Mouse (Mus musculus) limb, embryonic 10.5 days (tissue): Measurements from ENCODE around the gene Apoc3. TPM values are rescaled to one million over a fixed set of nuclear protein-coding genes. Genes with fewer than 3 reads are reported as not detected.

Experiments used
- DNase-seq: peaks from one replicate; pipeline ENCODE4 v3.0.0-alpha.2; 2017; ENCODE audit warnings: low spot score
- H3K27ac ChIP-seq: fragments of 300-500 bp; sonication (generic); 2 replicates; pipeline ENCODE4 v1.5.1; 2016; ENCODE audit warnings: mild to moderate bottlenecking
- H3K27me3 ChIP-seq: fragments of 300-500 bp; sonication (generic); 2 replicates; pipeline ENCODE4 v1.6.1; 2016; ENCODE audit warnings: low read depth, mild to moderate bottlenecking; ENCODE audit not compliant: poor library complexity, severe bottlenecking
- H3K36me3 ChIP-seq: fragments of 300-500 bp; sonication (generic); 2 replicates; pipeline ENCODE4 v1.6.1; 2016; ENCODE audit warnings: mild to moderate bottlenecking, moderate library complexity
- H3K4me1 ChIP-seq: fragments of 300-500 bp; sonication (generic); 2 replicates; pipeline ENCODE4 v1.6.1; 2016
- H3K4me3 ChIP-seq: fragments of 300-500 bp; sonication (generic); 2 replicates; pipeline ENCODE4 v1.5.1; 2016; ENCODE audit warnings: mild to moderate bottlenecking, moderate library complexity
- H3K9me3 ChIP-seq: fragments of 300-500 bp; sonication (generic); replicated peaks from 2 replicates; pipeline ENCODE4 v1.6.1; 2016; ENCODE audit warnings: mild to moderate bottlenecking
- WGBS: fragments of 180-500 bp; shearing (Covaris S2); methylation state at CpG from one replicate; pipeline ENCODE4 v1.1.7; 2016; 5-methylcytosine and 5-hydroxymethylcytosine counted together
- polyA plus RNA-seq: library from polyadenylated mRNA; unstranded; fragments of >200 nt; fragmentation: Nextera tagmentation; extraction: Ambion mirVana; gene quantifications from 2 replicates; pipeline ENCODE4 v1.2.1, GENCODE M21; 2016

Apoc3 gene
- not detected in 2 replicates for polyA plus RNA-seq

DNA sequence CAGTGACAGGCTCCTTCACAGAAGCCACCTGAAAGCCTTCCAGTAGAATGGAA lies at the start of gene Apoc3:
Apoc3 (minus strand) TSS at position 41 of the 53 bp plus-strand sequence.
- Histone ChIP-seq H3K4me3 (no peak within 1 kb of the TSS), H3K27me3 (peaks cover 8% of the 10 kb centered on the region), H3K4me1 (peaks cover 19% of the 10 kb centered on the region), H3K27ac (no peak within 1 kb of the TSS; the same call in 1 of the 2 replicates), H3K9me3 (no peaks in the 10 kb centered on the region), H3K36me3 (no peaks in the 10 kb centered on the region)
- DNase-seq, result no peak

DNA sequence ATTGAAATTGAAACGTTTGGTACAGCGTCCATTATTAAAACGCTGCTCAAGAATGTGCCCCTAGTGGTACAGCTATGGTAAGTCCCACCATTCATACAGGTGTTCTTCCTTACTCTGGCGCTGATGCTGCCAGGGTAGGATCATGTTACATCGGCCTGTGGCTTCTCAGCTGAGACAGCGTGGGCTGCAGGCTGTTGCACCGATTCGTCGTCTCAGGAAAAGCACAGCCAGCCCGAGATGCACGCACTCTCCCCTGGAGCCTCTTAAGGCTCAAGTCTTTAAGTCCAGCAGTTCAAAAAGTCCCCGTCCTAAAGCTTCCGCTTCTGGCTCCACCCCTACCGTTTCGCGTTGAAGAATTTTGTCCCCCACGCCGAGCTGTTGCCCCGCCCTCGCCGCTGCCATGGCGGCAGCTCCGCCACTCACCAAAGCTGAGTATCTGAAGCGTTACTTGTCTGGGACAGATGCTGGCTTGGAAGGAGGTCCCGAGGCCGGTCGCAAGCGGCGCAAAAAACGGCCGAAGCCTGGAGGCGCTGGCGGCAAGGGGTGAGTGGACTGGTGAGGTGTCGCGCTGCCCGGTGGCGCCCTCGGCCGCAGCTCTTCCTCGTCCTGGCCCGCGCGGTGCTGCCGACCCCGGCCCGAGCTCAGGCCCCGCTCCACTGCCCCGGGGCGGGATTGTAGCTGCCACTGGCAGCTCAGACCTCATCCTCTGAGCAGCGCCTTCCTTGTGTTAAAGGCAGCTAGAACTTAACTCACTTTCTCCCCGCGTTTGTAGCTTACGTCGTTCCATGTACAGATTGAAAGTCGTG lies 47.4 kb upstream of the Apoc3 start, which contains the start of gene Bud13:
Bud13 (plus strand) TSS at position 378 of the 806 bp plus-strand sequence.
- peak within 1 kb of the TSS; percentile 89 for H3K4me3 ChIP-seq
- peaks cover 63% of the 10 kb centered on the region for H3K36me3 ChIP-seq
- WGBS, result under 1% methylated on average over 55 of the region's 55 CpGs
- no peaks in the 10 kb centered on the region for H3K9me3 ChIP-seq
- H3K4me1 ChIP-seq, result peaks cover 15% of the 10 kb centered on the region
- no peaks in the 10 kb centered on the region for H3K27me3 ChIP-seq
- peak; percentile 90 for DNase-seq
- H3K27ac ChIP-seq, result peak within 1 kb of the TSS; percentile 92

GRCm38 (mm10) chr9:46274494-46274893 lies 39.1 kb upstream of the Apoc3 start:
- no peaks in the 10 kb centered on the region for H3K9me3 ChIP-seq
- H3K36me3 ChIP-seq, result peaks cover 53% of the 10 kb centered on the region

GRCm38 (mm10) chr9:46272677-46273454 lies 37.4 kb upstream of the Apoc3 start, which contains the start of gene Zpr1:
Gene Zpr1, plus strand, starts transcription at chr9:46273064.
- peak within 1 kb of the TSS; percentile 80 for H3K27ac ChIP-seq
- WGBS, result 7% methylated on average over 45 of the region's 45 CpGs
- peaks cover 28% of the 10 kb centered on the region for H3K4me1 ChIP-seq
- H3K9me3 ChIP-seq, result no peaks in the 10 kb centered on the region
- peaks cover 39% of the 10 kb centered on the region for H3K27me3 ChIP-seq
- DNase-seq, result peak; percentile 93
- H3K4me3 ChIP-seq, result peak within 1 kb of the TSS; percentile 81
- peaks cover 37% of the 10 kb centered on the region for H3K36me3 ChIP-seq

More at GRCm38 (mm10) chr9:46274494-46274893, 39.1 kb upstream of the Apoc3 start:
- Histone ChIP-seq H3K4me3 (no peak overlapping the region; the same call in 1 of the 2 replicates), H3K4me1 (peaks cover 24% of the 10 kb centered on the region), H3K27ac (no peak overlapping the region), H3K27me3 (peaks cover 22% of the 10 kb centered on the region)
- no peak for DNase-seq
- 90% methylated on average over 9 of the region's 9 CpGs for WGBS

DNA sequence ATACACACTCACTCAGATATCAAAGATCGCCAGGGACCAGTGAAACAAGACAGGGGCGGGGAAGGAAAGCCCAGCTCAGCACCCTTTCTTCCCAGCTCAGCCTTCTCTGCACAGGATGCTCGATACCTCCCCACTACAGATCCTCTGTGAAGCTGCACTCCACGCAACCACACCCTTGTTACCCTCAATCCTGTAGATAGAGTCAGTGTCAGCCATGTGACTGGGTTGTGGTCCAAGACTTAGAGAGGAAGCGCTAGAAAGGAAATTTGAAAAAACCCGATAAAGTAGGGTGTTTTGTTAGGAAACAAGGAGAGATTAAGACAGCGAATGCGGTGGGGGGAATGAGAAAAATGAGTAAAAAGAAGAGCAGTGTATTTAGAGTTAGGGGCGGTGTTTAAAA lies 36.6 kb upstream of the Apoc3 start:
- 87% methylated on average over 9 of the region's 9 CpGs for WGBS
- H3K27me3 ChIP-seq, result peaks cover 40% of the 10 kb centered on the region
- DNase-seq, result no peak
- peaks cover 29% of the 10 kb centered on the region for H3K36me3 ChIP-seq
- H3K4me1 ChIP-seq, result peaks cover 28% of the 10 kb centered on the region
- H3K9me3 ChIP-seq, result no peaks in the 10 kb centered on the region
- no peak overlapping the region for H3K4me3 ChIP-seq
- no peak overlapping the region for H3K27ac ChIP-seq

DNA sequence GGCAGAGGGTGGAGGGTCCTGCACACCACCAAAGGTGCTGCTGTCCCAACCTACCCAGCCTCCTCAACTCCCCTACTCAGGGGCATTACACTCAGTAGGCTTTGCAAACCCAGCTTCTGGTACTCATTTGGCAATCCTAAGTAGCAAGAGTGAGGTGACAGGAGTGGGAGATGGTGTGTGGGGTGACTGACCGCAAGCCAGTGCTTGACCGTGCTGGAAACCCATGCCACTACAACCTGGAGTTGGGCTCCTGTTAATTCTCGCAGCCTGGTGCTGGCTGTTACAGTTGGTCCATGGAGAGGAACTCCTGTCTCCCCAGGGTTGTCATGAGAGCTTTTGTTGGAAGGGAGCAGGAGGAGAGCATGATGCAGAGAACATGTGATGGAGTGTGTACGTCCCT lies 35.3 kb upstream of the Apoc3 start:
- Histone ChIP-seq H3K27ac (no peak overlapping the region), H3K4me3 (no peak overlapping the region), H3K36me3 (peaks cover 16% of the 10 kb centered on the region), H3K4me1 (peaks cover 28% of the 10 kb centered on the region), H3K27me3 (peaks cover 40% of the 10 kb centered on the region), H3K9me3 (no peaks in the 10 kb centered on the region)
- 96% methylated on average over 4 of the region's 4 CpGs for WGBS
- no peak for DNase-seq

- H3K27ac ChIP-seq, result no peak overlapping the region
- 90% methylated on average over 5 of the region's 5 CpGs for WGBS
- no peaks in the 10 kb centered on the region for H3K9me3 ChIP-seq
- peaks cover 26% of the 10 kb centered on the region for H3K4me1 ChIP-seq
- no peak overlapping the region for H3K4me3 ChIP-seq
- DNase-seq, result no peak
- peaks cover 40% of the 10 kb centered on the region for H3K27me3 ChIP-seq
- no peaks in the 10 kb centered on the region for H3K36me3 ChIP-seq
These were observed 33.7 kb upstream of the Apoc3 start for GRCm38 (mm10) chr9:46269125-46269524.

DNA sequence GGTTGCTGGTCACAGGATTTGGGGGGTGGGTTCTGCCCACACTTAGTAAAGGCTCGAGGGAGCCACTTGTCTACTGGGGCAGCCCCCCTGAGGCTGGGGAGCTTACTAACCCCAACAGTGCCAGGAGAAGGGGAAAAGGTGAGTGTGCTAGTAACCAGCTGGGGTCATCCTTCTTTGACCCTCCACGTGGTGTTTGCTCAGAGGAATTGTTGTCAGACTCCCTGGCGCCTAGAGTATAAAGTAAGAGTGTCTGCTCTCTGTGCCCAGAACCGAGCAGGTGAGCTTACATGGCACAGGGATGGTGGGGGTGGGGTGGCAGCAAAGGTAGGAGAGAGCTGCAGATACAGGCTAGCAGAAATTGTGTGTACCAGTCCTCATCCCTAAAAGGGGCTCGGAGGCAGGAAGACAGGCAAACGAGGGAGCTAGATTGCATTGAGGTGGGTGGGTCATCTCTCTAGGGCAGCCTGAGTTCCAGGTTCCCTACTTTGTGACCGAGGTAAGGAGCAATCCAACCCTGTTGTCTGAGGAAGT lies 33.0 kb upstream of the Apoc3 start, which contains the start of gene Apoa5:
Apoa5 (plus strand) TSS at position 291 of the 531 bp plus-strand sequence.
- WGBS, result 61% methylated on average over 7 of the region's 7 CpGs

GRCm38 (mm10) chr9:46261131-46261530 lies 25.7 kb upstream of the Apoc3 start:
- Histone ChIP-seq H3K9me3 (no peaks in the 10 kb centered on the region), H3K27me3 (no peaks in the 10 kb centered on the region), H3K27ac (no peak overlapping the region), H3K4me1 (peaks cover 4% of the 10 kb centered on the region; the same call in 1 of the 2 replicates), H3K4me3 (no peak overlapping the region), H3K36me3 (no peaks in the 10 kb centered on the region)
- WGBS, result 88% methylated on average over 7 of the region's 7 CpGs
- DNase-seq, result no peak

More for the DNA sequence above, 33.0 kb upstream of the Apoc3 start, which contains the start of gene Apoa5:
- H3K27me3 ChIP-seq, result peaks cover 40% of the 10 kb centered on the region
- H3K27ac ChIP-seq, result no peak within 1 kb of the TSS
- H3K4me3 ChIP-seq, result no peak within 1 kb of the TSS
- H3K4me1 ChIP-seq, result peaks cover 18% of the 10 kb centered on the region
- H3K36me3 ChIP-seq, result no peaks in the 10 kb centered on the region
- H3K9me3 ChIP-seq, result no peaks in the 10 kb centered on the region
- DNase-seq, result no peak

DNA sequence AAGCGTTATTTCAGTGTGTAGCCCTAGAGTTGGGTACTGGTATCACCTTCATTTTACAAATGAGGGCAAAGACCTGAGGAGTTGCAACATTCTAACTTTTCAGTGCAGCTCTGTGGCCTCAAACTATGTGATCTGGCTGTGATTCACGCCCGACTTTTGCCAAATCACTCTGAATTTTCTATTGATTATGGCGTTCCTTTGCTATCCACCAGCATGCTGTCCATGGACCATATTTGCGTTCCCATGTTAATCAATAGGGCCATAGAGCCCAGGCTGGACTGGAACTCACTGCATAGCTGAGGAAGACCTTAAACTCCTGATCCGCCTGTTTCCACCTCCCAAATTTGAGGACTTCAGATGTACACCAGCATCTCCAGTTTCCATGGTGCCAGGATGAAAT lies 23.7 kb upstream of the Apoc3 start:
- no peaks in the 10 kb centered on the region for H3K27me3 ChIP-seq
- no peaks in the 10 kb centered on the region for H3K36me3 ChIP-seq

DNA sequence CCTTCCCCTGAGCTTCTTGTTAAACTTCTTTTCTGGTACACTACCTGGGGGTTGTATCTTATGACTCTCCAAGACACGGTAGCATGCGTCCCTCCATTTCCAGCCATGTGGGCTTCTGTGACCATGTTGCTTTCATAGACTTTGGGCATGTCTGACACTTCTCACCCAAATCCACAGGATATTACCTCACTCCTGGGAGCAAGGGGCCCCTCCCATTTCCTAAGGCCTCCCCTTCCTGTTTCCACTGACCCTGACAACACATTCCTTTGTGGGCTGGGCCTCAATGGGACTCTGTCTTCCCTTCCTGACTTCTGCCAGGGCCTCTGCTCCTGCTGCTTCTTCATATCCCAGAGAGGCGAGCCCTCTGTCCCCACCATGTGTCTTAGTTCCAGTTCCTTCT lies 22.1 kb upstream of the Apoc3 start:
- no peaks in the 10 kb centered on the region for H3K9me3 ChIP-seq
- no peaks in the 10 kb centered on the region for H3K36me3 ChIP-seq
- no peaks in the 10 kb centered on the region for H3K27me3 ChIP-seq
- H3K4me1 ChIP-seq, result peaks cover 4% of the 10 kb centered on the region; the same call in 1 of the 2 replicates
- no peak for DNase-seq
- H3K4me3 ChIP-seq, result no peak overlapping the region
- no peak overlapping the region for H3K27ac ChIP-seq
- 85% methylated on average over 3 of the region's 3 CpGs for WGBS

More for the DNA sequence above, 23.7 kb upstream of the Apoc3 start:
- H3K4me1 ChIP-seq, result peaks cover 4% of the 10 kb centered on the region; the same call in 1 of the 2 replicates
- no peak overlapping the region for H3K4me3 ChIP-seq
- H3K9me3 ChIP-seq, result no peaks in the 10 kb centered on the region
- H3K27ac ChIP-seq, result no peak overlapping the region
- 89% methylated on average over 6 of the region's 6 CpGs for WGBS
- no peak for DNase-seq

DNA sequence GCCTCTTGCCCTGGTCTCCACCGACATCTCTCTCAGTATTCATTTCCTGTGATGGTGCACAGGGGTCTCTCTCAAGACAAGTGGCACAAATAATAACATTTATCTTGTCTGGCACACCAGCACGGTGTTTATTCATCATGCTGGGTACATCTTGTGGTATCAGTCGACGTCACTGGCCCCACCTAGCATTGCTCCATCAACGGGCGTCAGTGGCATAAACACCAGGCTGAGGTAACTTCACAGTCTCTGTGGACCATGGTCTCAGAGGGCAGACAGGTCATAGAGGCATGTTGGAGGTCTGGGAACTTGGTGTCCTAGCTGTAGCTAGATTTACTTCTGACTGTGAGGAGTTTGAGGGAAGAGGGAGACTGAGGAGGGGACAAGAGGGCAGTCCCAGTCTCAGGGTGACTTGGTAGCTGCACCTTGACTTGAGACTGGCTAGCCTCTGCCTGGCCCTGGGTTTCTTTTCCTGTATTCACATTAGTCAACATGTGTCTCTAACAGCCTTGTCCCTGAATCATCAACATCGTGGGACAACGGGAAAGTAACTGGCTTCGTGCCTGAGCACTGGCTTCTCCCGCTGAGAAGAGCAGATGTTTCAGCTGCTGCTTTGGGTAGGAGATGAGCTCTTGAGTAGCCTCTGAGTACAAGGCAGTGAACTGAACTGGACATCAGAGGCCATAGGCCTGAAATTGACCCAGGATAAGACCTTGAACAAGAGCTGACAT lies 21.4 kb upstream of the Apoc3 start:
- Histone ChIP-seq H3K4me1 (peaks cover 4% of the 10 kb centered on the region; the same call in 1 of the 2 replicates), H3K4me3 (no peak overlapping the region), H3K36me3 (no peaks in the 10 kb centered on the region), H3K27me3 (no peaks in the 10 kb centered on the region), H3K9me3 (no peaks in the 10 kb centered on the region), H3K27ac (no peak overlapping the region)
- DNase-seq, result no peak
- WGBS, result 93% methylated on average over 10 of the region's 10 CpGs
